Mouse (Mus musculus): ENCODE data around the gene Itln1.
"Not testable (repeated sequence)": the region's sequence is repeated elsewhere in the genome, so short reads cannot be mapped to it uniquely, and the experiment has no call there.

Itln1 gene

GRCm38 (mm10) chr1:171513760-171514159, 21.3 kb downstream of the Itln1 start:
- DNase-seq (ENCODE audit: low spot score): no peak

- DNase-seq (ENCODE audit: low spot score): no peak
Observed at GRCm38 (mm10) chr1:171513234-171513633, 21.9 kb downstream of the Itln1 start.

- peak; percentile 9 for DNase-seq (ENCODE audit: low spot score)
Observed at GRCm38 (mm10) chr1:171504586-171504985, 30.5 kb downstream of the Itln1 start.

- peak; percentile 82 for DNase-seq (ENCODE audit: low spot score)
Observed at GRCm38 (mm10) chr1:171503592-171504291, 31.4 kb downstream of the Itln1 start.

GRCm38 (mm10) chr1:171503250-171503591, 31.9 kb downstream of the Itln1 start, which contains the start of gene Alyref2:
Gene Alyref2, plus strand, starts transcription at chr1:171503478.
- DNase-seq (ENCODE audit: low spot score): peak; percentile 97

GRCm38 (mm10) chr1:171502388-171503249, 32.5 kb downstream of the Itln1 start:
- DNase-seq (ENCODE audit: low spot score): peak; percentile 90

GRCm38 (mm10) chr1:171501636-171502080, 33.4 kb downstream of the Itln1 start:
- peak; percentile 80 for DNase-seq (ENCODE audit: low spot score)

GRCm38 (mm10) chr1:171501016-171501610, 34.0 kb downstream of the Itln1 start:
- no peak for DNase-seq (ENCODE audit: low spot score)

- no peak for DNase-seq (ENCODE audit: low spot score)
Observed at GRCm38 (mm10) chr1:171499856-171500255, 35.2 kb downstream of the Itln1 start.

GRCm38 (mm10) chr1:171495371-171495770, 39.7 kb downstream of the Itln1 start:
- DNase-seq (ENCODE audit: low spot score): no peak

GRCm38 (mm10) chr1:171494241-171494640, 40.9 kb downstream of the Itln1 start:
- no peak for DNase-seq (ENCODE audit: low spot score)

GRCm38 (mm10) chr1:171478968-171479367, 56.1 kb downstream of the Itln1 start:
- DNase-seq (ENCODE audit: low spot score): peak; percentile 70

GRCm38 (mm10) chr1:171477758-171478545, 57.1 kb downstream of the Itln1 start:
- peak; percentile 19 for DNase-seq (ENCODE audit: low spot score)

- no peak for DNase-seq (ENCODE audit: low spot score)
Observed at GRCm38 (mm10) chr1:171477123-171477522, 58.0 kb downstream of the Itln1 start.

GRCm38 (mm10) chr1:171473920-171474640, 61.0 kb downstream of the Itln1 start:
- no peak for DNase-seq (ENCODE audit: low spot score)

- DNase-seq (ENCODE audit: low spot score): no peak
Observed at GRCm38 (mm10) chr1:171473506-171473905, 61.6 kb downstream of the Itln1 start.

GRCm38 (mm10) chr1:171471941-171472340, 63.2 kb downstream of the Itln1 start:
- not testable (repeated sequence) for DNase-seq (ENCODE audit: low spot score)

GRCm38 (mm10) chr1:171471452-171471851, 63.6 kb downstream of the Itln1 start:
- DNase-seq (ENCODE audit: low spot score): no peak

GRCm38 (mm10) chr1:171470896-171471295, 64.2 kb downstream of the Itln1 start:
- DNase-seq (ENCODE audit: low spot score): no peak

- peak; percentile 75 for DNase-seq (ENCODE audit: low spot score)
Observed at GRCm38 (mm10) chr1:171470371-171470871, 64.7 kb downstream of the Itln1 start.

- DNase-seq (ENCODE audit: low spot score): no peak
Observed at GRCm38 (mm10) chr1:171469678-171470077, 65.4 kb downstream of the Itln1 start.

All from embryo, embryonic 10.5 days (tissue).